Mouse (Mus musculus): ENCODE data around the gene Tmem39a. TPM values are rescaled to one million over a fixed set of nuclear protein-coding genes. Genes with fewer than 3 reads are reported as not detected.
A peak's percentile ranks its signal among the peaks of the same experiment; 100 is the strongest.

The Tmem39a gene
- polyA plus RNA-seq, 1 experiment from 2014 or later = 69.1 TPM

DNA sequence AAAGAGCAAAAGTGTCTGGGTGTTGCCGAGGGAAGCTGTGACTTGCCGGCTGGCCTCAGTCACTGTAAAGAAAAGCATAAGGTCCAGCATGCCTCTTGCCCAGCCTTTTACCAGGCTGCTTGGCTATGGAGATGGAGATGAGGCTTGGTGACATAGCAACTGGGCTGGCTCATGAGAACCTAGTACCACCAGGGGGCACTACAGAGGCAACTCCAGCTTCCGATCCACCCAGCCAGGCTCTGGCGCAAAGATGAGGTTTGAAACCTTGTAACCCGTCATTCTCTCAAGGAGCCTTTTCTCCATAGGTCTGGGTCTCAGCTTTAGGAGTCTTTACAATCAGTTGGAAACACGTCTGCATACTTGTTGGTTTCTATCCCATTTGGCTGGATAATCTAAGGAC, 60.6 kb downstream of the Tmem39a start:
- Histone ChIP-seq H3K4me3 (no peak overlapping the region), H3K9ac (replicated peaks) (no peak overlapping the region), H3K27ac (replicated peaks) (no peak overlapping the region), H3K36me3 (no peaks in the 10 kb centered on the region), H3K4me1 (no peaks in the 10 kb centered on the region), H3K4me2 (replicated peaks) (no peak overlapping the region), H3K9me3 (no peaks in the 10 kb centered on the region), H3K27me3 (no peaks in the 10 kb centered on the region)
- 19% methylated on average over 6 of the region's 6 CpGs for WGBS
- peak; percentile 54 for ATAC-seq (ENCODE audit: low FRiP score, low read depth)

GRCm38 (mm10) chr16:38620696-38621450, 62.4 kb downstream of the Tmem39a start:
- no peak overlapping the region for H3K9ac ChIP-seq (replicated peaks)
- no peaks in the 10 kb centered on the region for H3K4me1 ChIP-seq
- H3K9me3 ChIP-seq = no peaks in the 10 kb centered on the region
- H3K27ac ChIP-seq (replicated peaks) = no peak overlapping the region
- 92% methylated on average over 16 of the region's 16 CpGs for WGBS
- no peak for ATAC-seq (ENCODE audit: low FRiP score, low read depth)
- no peaks in the 10 kb centered on the region for H3K36me3 ChIP-seq
- no peaks in the 10 kb centered on the region for H3K27me3 ChIP-seq
- no peak overlapping the region for H3K4me2 ChIP-seq (replicated peaks)
- H3K4me3 ChIP-seq = no peak overlapping the region

- Histone ChIP-seq H3K9ac (replicated peaks) (no peak overlapping the region), H3K9me3 (no peaks in the 10 kb centered on the region), H3K27ac (replicated peaks) (no peak overlapping the region), H3K4me3 (no peak overlapping the region), H3K4me1 (no peaks in the 10 kb centered on the region), H3K36me3 (no peaks in the 10 kb centered on the region), H3K27me3 (no peaks in the 10 kb centered on the region), H3K4me2 (replicated peaks) (no peak overlapping the region)
- no peak for ATAC-seq (ENCODE audit: low FRiP score, low read depth)
- WGBS = 69% methylated on average over 2 of the region's 2 CpGs
These were observed 63.8 kb downstream of the Tmem39a start for GRCm38 (mm10) chr16:38622283-38622682.

DNA sequence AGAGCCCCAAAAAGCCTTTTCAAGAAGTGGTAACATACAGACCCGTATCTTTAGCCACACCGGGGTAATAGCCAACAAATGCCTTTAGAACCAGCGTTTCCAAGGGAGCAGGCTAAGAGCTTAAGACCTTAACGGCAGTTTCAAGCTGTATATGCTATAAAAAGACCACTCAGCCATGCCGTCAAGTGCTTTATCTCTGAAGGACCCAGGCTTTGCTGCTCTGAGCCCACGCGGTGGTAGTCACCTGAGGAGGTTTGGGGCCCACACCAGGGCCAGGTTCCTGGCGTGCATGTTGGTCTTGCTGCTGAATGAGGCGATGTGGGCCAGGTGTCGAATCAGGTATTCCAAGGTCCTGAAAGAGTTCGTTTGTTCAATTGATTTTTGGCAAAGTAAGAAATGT, 65.8 kb downstream of the Tmem39a start:
- H3K27me3 ChIP-seq = no peaks in the 10 kb centered on the region
- H3K36me3 ChIP-seq = no peaks in the 10 kb centered on the region
- H3K9me3 ChIP-seq = no peaks in the 10 kb centered on the region
- H3K4me3 ChIP-seq = no peak overlapping the region
- no peak overlapping the region for H3K9ac ChIP-seq (replicated peaks)
- ATAC-seq (ENCODE audit: low FRiP score, low read depth) = no peak
- H3K4me1 ChIP-seq = no peaks in the 10 kb centered on the region
- H3K4me2 ChIP-seq (replicated peaks) = no peak overlapping the region
- WGBS = 82% methylated on average over 11 of the region's 11 CpGs
- no peak overlapping the region for H3K27ac ChIP-seq (replicated peaks)

- Histone ChIP-seq H3K4me2 (replicated peaks) (no peak overlapping the region), H3K27me3 (no peaks in the 10 kb centered on the region), H3K9ac (replicated peaks) (no peak overlapping the region), H3K27ac (replicated peaks) (no peak overlapping the region), H3K9me3 (no peaks in the 10 kb centered on the region), H3K4me1 (no peaks in the 10 kb centered on the region), H3K4me3 (no peak overlapping the region), H3K36me3 (no peaks in the 10 kb centered on the region)
- ATAC-seq (ENCODE audit: low FRiP score, low read depth) = no peak
- WGBS = 93% methylated on average over 7 of the region's 7 CpGs
These were observed 66.9 kb downstream of the Tmem39a start for GRCm38 (mm10) chr16:38625411-38625810.

- no peak overlapping the region for H3K9ac ChIP-seq (replicated peaks)
- H3K4me3 ChIP-seq = no peak overlapping the region
- H3K27ac ChIP-seq (replicated peaks) = no peak overlapping the region
- WGBS = 85% methylated on average over 10 of the region's 10 CpGs
- no peaks in the 10 kb centered on the region for H3K9me3 ChIP-seq
- H3K4me2 ChIP-seq (replicated peaks) = no peak overlapping the region
- H3K36me3 ChIP-seq = no peaks in the 10 kb centered on the region
- no peak for ATAC-seq (ENCODE audit: low FRiP score, low read depth)
- H3K4me1 ChIP-seq = no peaks in the 10 kb centered on the region
- H3K27me3 ChIP-seq = no peaks in the 10 kb centered on the region
These were observed 67.4 kb downstream of the Tmem39a start for GRCm38 (mm10) chr16:38625811-38626369.

GRCm38 (mm10) chr16:38632147-38632546, 73.6 kb downstream of the Tmem39a start:
- no peaks in the 10 kb centered on the region for H3K36me3 ChIP-seq

DNA sequence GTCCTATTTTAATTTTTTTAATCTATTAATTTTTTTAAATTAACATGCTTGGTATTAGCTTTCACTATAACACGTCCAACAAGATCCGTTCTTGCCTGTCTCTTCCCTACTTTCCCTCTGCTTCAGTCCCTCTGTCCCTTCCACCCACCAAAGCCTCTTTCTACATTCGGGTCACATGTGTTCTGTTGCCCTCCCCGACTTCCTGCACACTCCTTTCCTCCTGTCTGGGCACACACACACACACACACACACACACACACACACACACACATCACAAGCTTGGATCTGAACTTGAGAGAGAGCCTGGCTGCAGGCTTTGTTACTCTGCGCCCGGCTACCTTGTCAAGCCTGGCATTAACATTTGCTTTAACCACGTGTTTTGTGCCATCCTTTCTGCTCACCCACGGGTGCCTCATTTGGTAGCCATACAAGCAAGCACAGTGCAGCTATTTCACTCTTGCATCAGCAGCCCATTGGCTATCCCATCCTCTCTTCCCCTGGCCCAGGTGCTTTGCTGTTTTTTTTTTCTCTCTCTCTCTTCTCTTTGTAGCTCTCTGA, 77.4 kb downstream of the Tmem39a start:
- no peak overlapping the region for H3K9ac ChIP-seq (replicated peaks)
- ATAC-seq (ENCODE audit: low FRiP score, low read depth) = no peak
- no peaks in the 10 kb centered on the region for H3K36me3 ChIP-seq
- no peak overlapping the region for H3K4me3 ChIP-seq
- no peaks in the 10 kb centered on the region for H3K4me1 ChIP-seq
- no peaks in the 10 kb centered on the region for H3K9me3 ChIP-seq
- no peak overlapping the region for H3K4me2 ChIP-seq (replicated peaks)
- H3K27ac ChIP-seq (replicated peaks) = no peak overlapping the region
- 86% methylated on average over 8 of the region's 8 CpGs for WGBS
- no peaks in the 10 kb centered on the region for H3K27me3 ChIP-seq

More at GRCm38 (mm10) chr16:38632147-38632546, 73.6 kb downstream of the Tmem39a start:
- Histone ChIP-seq H3K4me1 (no peaks in the 10 kb centered on the region), H3K27ac (replicated peaks) (no peak overlapping the region), H3K9ac (replicated peaks) (no peak overlapping the region), H3K27me3 (no peaks in the 10 kb centered on the region), H3K9me3 (no peaks in the 10 kb centered on the region), H3K4me3 (no peak overlapping the region), H3K4me2 (replicated peaks) (no peak overlapping the region)
- no peak for ATAC-seq (ENCODE audit: low FRiP score, low read depth)
- 61% methylated on average over 6 of the region's 6 CpGs for WGBS

DNA sequence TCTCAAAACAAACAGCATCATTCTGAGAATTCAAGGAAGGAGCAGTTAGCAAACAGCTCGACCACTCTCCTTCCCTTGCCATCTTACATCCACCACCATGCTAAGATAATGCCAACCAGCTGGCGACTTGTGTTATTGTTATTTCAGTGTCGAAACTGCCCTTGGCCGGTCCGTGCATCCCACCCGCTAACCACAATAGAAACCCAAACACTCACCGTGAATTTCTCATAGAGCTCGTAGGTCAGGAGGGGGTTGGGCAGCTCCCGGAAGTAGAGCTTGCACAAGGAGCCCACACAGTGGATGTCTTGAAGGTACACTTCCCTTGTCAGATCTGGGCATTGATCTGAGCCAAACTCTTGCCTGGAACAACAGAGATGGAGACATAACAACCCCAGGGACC, 78.2 kb downstream of the Tmem39a start:
- no peak overlapping the region for H3K4me2 ChIP-seq (replicated peaks)
- no peaks in the 10 kb centered on the region for H3K9me3 ChIP-seq
- no peak overlapping the region for H3K9ac ChIP-seq (replicated peaks)
- H3K27me3 ChIP-seq = no peaks in the 10 kb centered on the region
- H3K36me3 ChIP-seq = no peaks in the 10 kb centered on the region
- no peaks in the 10 kb centered on the region for H3K4me1 ChIP-seq
- no peak for ATAC-seq (ENCODE audit: low FRiP score, low read depth)
- no peak overlapping the region for H3K4me3 ChIP-seq
- H3K27ac ChIP-seq (replicated peaks) = no peak overlapping the region
- 71% methylated on average over 9 of the region's 9 CpGs for WGBS

DNA sequence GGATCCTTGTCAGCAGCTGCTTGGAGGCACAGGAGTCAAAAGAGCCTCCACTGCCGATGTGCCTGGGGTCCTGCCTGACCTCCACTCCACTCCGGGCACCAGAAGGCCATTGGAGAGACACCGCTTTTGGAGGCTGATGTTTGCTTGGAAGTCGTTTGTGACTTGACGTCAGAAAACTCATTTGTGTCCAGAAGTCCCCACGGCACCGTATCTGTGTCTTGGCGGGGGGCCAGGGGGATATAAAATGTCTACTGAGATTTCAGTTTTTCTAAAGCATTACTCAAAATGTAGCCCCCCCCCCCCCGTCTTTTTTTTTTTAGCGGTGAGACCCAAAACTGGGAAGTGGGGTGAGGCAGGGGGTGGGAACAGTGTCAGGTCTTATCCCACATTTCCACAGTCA, 78.6 kb downstream of the Tmem39a start:
- H3K4me3 ChIP-seq = no peak overlapping the region
- no peaks in the 10 kb centered on the region for H3K36me3 ChIP-seq
- H3K9me3 ChIP-seq = no peaks in the 10 kb centered on the region
- H3K9ac ChIP-seq (replicated peaks) = no peak overlapping the region
- 86% methylated on average over 10 of the region's 10 CpGs for WGBS
- ATAC-seq (ENCODE audit: low FRiP score, low read depth) = no peak
- no peaks in the 10 kb centered on the region for H3K4me1 ChIP-seq
- no peaks in the 10 kb centered on the region for H3K27me3 ChIP-seq
- H3K4me2 ChIP-seq (replicated peaks) = no peak overlapping the region
- H3K27ac ChIP-seq (replicated peaks) = no peak overlapping the region

Data from midbrain, embryonic 12.5 days (tissue).